Mouse (Mus musculus): ENCODE data around the gene Crybg2. TPM values are rescaled to one million over a fixed set of nuclear protein-coding genes. Genes with fewer than 3 reads are reported as not detected.

The Crybg2 gene
- total and polyA plus RNA-seq, 3 experiments = 0.65 to 2.3 TPM; not detected in 1

GRCm38 (mm10) chr4:134067833-134068544, 7.4 kb downstream of the Crybg2 start:
- no peak overlapping the region for H3K27ac ChIP-seq (ENCODE audit: control insufficient read depth, low read depth, low read length)
- TF ChIP-seq POLR2AphosphoS5 (IDR thresholded peaks at IDR 0.05; ENCODE audit: borderline replicate concordance, low read depth, low read length) = no peak
- TF ChIP-seq E2F4 (IDR thresholded peaks at IDR 0.05; ENCODE audit: borderline replicate concordance, low read depth, low read length) = no peak
- no peak for TF ChIP-seq UBTF (IDR thresholded peaks at IDR 0.05; ENCODE audit: borderline replicate concordance, insufficient read depth, low read depth, low read length)
- no peak for TF ChIP-seq MYC (IDR thresholded peaks at IDR 0.05; ENCODE audit: low read depth, low read length)
- no peak for TF ChIP-seq KAT2A (conservative IDR thresholded peaks at IDR 0.05; ENCODE audit: low read depth, low read length)
- TF ChIP-seq MYB (IDR thresholded peaks at IDR 0.05; ENCODE audit: low read depth, low read length) = no peak
- no peak for TF ChIP-seq EP300 (IDR thresholded peaks at IDR 0.05; ENCODE audit: low read depth in 1 of 2, low read length in 2 of 2)
- H3K27me3 ChIP-seq (ENCODE audit: control insufficient read depth in 1 of 2, insufficient read depth in 2 of 2, low read length in 2 of 2) = peaks cover 0 to 1% of the 10 kb centered on the region in 2 experiments; a peak in 2 of 4 replicates
- H3K4me3 ChIP-seq (ENCODE audit: control insufficient read depth in 1 of 2, insufficient read depth in 1 of 2, low read depth in 2 of 2, low read length in 2 of 2) = no peak overlapping the region
- peaks cover 0 to 6% of the 10 kb centered on the region in 2 experiments; a peak in 3 of 4 replicates for H3K4me1 ChIP-seq (ENCODE audit: control insufficient read depth in 1 of 2, insufficient read depth in 2 of 2, low read length in 2 of 2)
- no peaks in the 10 kb centered on the region for H3K79me2 ChIP-seq (ENCODE audit: control insufficient read depth, insufficient read depth, low read length, poor library complexity)
- H3K9me3 ChIP-seq (replicated peaks; ENCODE audit: insufficient read depth, low read length) = no peaks in the 10 kb centered on the region
- no peak overlapping the region for H3K9ac ChIP-seq (ENCODE audit: control insufficient read depth, low read depth, low read length, poor library complexity, severe bottlenecking)
- H3K36me3 ChIP-seq (ENCODE audit: control insufficient read depth in 1 of 2, insufficient read depth in 2 of 2, low read length in 2 of 2) = no peaks in the 10 kb centered on the region; a peak in 1 of 4 replicates
- DNase-seq (ENCODE audit: low read depth, low spot score) = no peak

- no peak for TF ChIP-seq JUND (IDR thresholded peaks at IDR 0.05; ENCODE audit: low read depth, low read length)
- no peak for TF ChIP-seq POLR2AphosphoS2 (IDR thresholded peaks at IDR 0.05; ENCODE audit: low read length)
- no peak for TF ChIP-seq ETS1 (IDR thresholded peaks at IDR 0.05; ENCODE audit: low read depth, low read length)
- no peak for TF ChIP-seq ZMIZ1 (IDR thresholded peaks at IDR 0.05; ENCODE audit: low read depth, low read length)
- no peak for TF ChIP-seq MEF2A (IDR thresholded peaks at IDR 0.05; ENCODE audit: extremely low read depth, insufficient replicate concordance, low read depth, low read length, poor library complexity, severe bottlenecking)
- no peak for TF ChIP-seq CHD1 (IDR thresholded peaks at IDR 0.05; ENCODE audit: low read depth, low read length)
- no peak for TF ChIP-seq ZNF384 (IDR thresholded peaks at IDR 0.05; ENCODE audit: low read depth, low read length)
- no peak for TF ChIP-seq MAZ (IDR thresholded peaks at IDR 0.05; ENCODE audit: low read depth, low read length)
- TF ChIP-seq KAT2A (conservative IDR thresholded peaks at IDR 0.05; ENCODE audit: low read depth, low read length) = no peak
- no peak for TF ChIP-seq POLR2AphosphoS5 (IDR thresholded peaks at IDR 0.05; ENCODE audit: borderline replicate concordance, low read depth, low read length)
- TF ChIP-seq NELFE (IDR thresholded peaks at IDR 0.05; ENCODE audit: low read depth, low read length) = no peak
- no peak for TF ChIP-seq HCFC1 (IDR thresholded peaks at IDR 0.05; ENCODE audit: low read depth, low read length)
- no peak for TF ChIP-seq E2F4 (IDR thresholded peaks at IDR 0.05; ENCODE audit: borderline replicate concordance, low read depth, low read length)
- no peak for TF ChIP-seq TBP (IDR thresholded peaks at IDR 0.05; ENCODE audit: low read depth, low read length)
- TF ChIP-seq MAX (IDR thresholded peaks at IDR 0.05; ENCODE audit: low read length) = no peak
- no peak for TF ChIP-seq USF2 (IDR thresholded peaks at IDR 0.05; ENCODE audit: borderline replicate concordance in 1 of 2, insufficient read depth in 1 of 2, low read depth in 1 of 2, low read length in 2 of 2)
- no peak for TF ChIP-seq TCF12 (IDR thresholded peaks at IDR 0.05; ENCODE audit: low read depth, low read length)
- TF ChIP-seq ZKSCAN1 (IDR thresholded peaks at IDR 0.05; ENCODE audit: low read depth, low read length) = no peak
- TF ChIP-seq TAL1 (IDR thresholded peaks at IDR 0.05; ENCODE audit: low read length) = no peak
- TF ChIP-seq BHLHE40 (IDR thresholded peaks at IDR 0.05; ENCODE audit: borderline replicate concordance, low read depth, low read length) = no peak
- no peaks in the 10 kb centered on the region for H3K9me3 ChIP-seq (replicated peaks; ENCODE audit: insufficient read depth, low read length)
- no peaks in the 10 kb centered on the region for H3K4me1 ChIP-seq (ENCODE audit: control insufficient read depth in 1 of 2, insufficient read depth in 2 of 2, low read length in 2 of 2)
- peaks cover 0 to 1% of the 10 kb centered on the region in 2 experiments; a peak in 2 of 4 replicates for H3K27me3 ChIP-seq (ENCODE audit: control insufficient read depth in 1 of 2, insufficient read depth in 2 of 2, low read length in 2 of 2)
- H3K36me3 ChIP-seq (ENCODE audit: control insufficient read depth in 1 of 2, insufficient read depth in 2 of 2, low read length in 2 of 2) = no peaks in the 10 kb centered on the region
- H3K4me3 ChIP-seq (ENCODE audit: control insufficient read depth in 1 of 2, insufficient read depth in 1 of 2, low read depth in 2 of 2, low read length in 2 of 2) = no peak overlapping the region
- no peak overlapping the region for H3K9ac ChIP-seq (ENCODE audit: control insufficient read depth, low read depth, low read length, poor library complexity, severe bottlenecking)
- DNase-seq (ENCODE audit: low read depth, low spot score) = no peak
- H3K79me2 ChIP-seq (ENCODE audit: control insufficient read depth, insufficient read depth, low read length, poor library complexity) = no peaks in the 10 kb centered on the region
- H3K27ac ChIP-seq (ENCODE audit: control insufficient read depth, low read depth, low read length) = no peak overlapping the region
Observed at GRCm38 (mm10) chr4:134068793-134069580, 8.4 kb downstream of the Crybg2 start.

Data from MEL (cell line).